Mouse (Mus musculus): ENCODE results near the gene Lmo3.

DNA sequence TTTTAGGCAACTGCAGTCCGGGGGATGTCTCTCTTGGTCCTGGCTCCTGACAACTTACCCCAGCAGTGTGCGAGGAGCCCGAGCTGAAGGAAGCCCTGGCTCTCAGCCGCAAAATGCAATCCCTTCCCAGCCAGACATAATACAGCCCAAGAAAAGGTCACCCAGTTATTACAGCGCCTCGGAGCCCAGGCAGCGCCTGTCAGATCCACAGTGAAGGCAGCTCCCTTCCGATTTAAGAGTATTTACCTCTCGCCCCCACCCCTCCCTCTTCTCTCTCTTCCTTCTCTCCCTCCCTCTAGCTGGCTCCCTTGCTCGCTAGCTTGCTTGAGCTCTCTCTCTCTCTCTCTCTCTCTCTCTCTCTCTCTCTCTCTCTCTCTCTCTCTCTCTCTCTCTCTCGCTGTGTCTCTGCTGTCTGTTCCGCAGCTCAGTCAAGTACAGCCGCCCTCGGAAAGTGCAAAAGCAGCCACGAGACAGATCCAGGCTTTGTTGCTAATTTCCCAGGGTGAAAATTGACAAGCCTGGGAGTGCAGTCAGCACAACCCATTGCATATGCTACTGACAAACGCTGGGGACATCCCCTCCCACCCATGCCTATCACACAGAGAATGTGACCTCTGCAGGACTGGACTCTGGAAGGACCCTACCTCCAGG, 159.0 kb downstream of the Lmo3 start:
- TF ChIP-seq CTCF (IDR thresholded peaks at IDR 0.05; ENCODE audit: insufficient read depth, low read length): no peak
- TF ChIP-seq POLR2A (IDR thresholded peaks at IDR 0.05; ENCODE audit: borderline replicate concordance, extremely low read depth, low read depth, low read length): no peak
